Mouse (Mus musculus) ovary, adult 10 weeks (tissue): ENCODE measurements around the gene Mall. TPM values are rescaled to one million over a fixed set of nuclear protein-coding genes. Genes with fewer than 3 reads are reported as not detected.

Source experiments
- polyA plus RNA-seq: library from polyadenylated mRNA; stranded (reverse); fragments of 350-450 nt; fragmentation: Illumina TruSeq; extraction: RNeasy Lipid Tissue Mini Kit (QIAGEN cat#74804); gene quantifications from one replicate; pipeline ENCODE4 v1.2.3, GENCODE M21; 2014

Gene Mall
- 0.97 TPM for polyA plus RNA-seq

GRCm38 (mm10) chr2:127729671-127730070 is at the start of gene Mall:
Gene Mall (minus strand): TSS chr2:127729932.

DNA sequence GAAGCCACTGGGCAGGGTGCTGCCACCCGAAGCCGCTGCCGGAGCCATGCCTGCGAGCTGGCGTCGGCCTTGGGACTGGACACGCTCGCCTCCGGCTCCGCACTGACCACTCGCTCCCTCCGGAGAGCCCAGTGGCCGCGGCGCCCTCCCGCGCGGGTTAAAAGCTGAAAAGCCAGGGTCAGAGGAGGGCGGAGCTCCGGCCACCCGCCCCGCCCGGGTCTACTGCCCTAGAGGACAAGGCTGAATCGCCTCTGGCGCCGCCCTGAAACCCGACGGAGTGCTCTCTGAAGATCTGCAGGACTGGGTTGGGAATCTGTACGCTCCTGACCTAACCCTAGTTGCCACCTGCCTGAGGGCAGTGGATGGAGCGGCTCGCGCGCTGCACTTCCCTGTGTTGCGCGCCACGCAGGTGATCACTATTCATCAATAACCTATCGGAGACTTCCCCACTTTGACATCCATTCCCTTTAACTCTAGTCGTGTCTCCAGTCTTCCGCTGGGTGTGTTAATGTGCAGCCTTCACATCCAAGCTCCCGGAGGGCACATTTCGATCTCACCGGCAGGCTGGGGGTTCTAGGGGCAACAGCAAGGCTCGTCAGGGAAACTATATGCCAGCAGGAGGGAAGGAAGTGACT is 73.5 kb downstream of the Mall start, which contains the start of gene Mal:
TSS of gene Mal (minus strand) at position 610 of the 635 bp plus-strand sequence.

Other genes starting within 250 kb of the Mall start
- gene Kcnip3, start 207.8 kb downstream of the Mall start, polyA plus RNA-seq = 8.0 TPM
- 0.14 TPM for gene Prom2, start 188.5 kb downstream of the Mall start, polyA plus RNA-seq
- gene Zfp661, start 142.8 kb downstream of the Mall start, polyA plus RNA-seq = 6.9 TPM
- gene Mrps5, start 142.7 kb downstream of the Mall start, polyA plus RNA-seq = 17.5 TPM
- 17.5 TPM for gene Mal, start 73.2 kb downstream of the Mall start, polyA plus RNA-seq
- gene Nphp1, start 59.0 kb upstream of the Mall start, polyA plus RNA-seq = 14.5 TPM
- 48.2 TPM for gene Mtln, start 62.6 kb upstream of the Mall start, polyA plus RNA-seq
- gene Bub1, start 101.9 kb upstream of the Mall start, polyA plus RNA-seq = 86.8 TPM
- 0.40 TPM for gene Acoxl, start 108.9 kb upstream of the Mall start, polyA plus RNA-seq